Mouse (Mus musculus) ES-E14 (cell line): Measurements from ENCODE around the gene Fcgr2b.

Experiments
- CHD2 ChIP-seq: IDR thresholded peaks from 2 replicates; pipeline ENCODE4 v1.6.1; 2014; ENCODE audit warnings: mild to moderate bottlenecking, low read depth, low read length, inconsistent platforms
- HCFC1 ChIP-seq: IDR thresholded peaks from 2 replicates; pipeline ENCODE4 v1.6.1; 2012; ENCODE audit warnings: low read length, inconsistent platforms, borderline replicate concordance; ENCODE audit not compliant: insufficient read depth
- MAFK ChIP-seq: IDR thresholded peaks from 2 replicates; pipeline ENCODE4 v1.6.1; 2014; ENCODE audit warnings: mild to moderate bottlenecking, low read depth, low read length, inconsistent platforms; ENCODE audit not compliant: insufficient read depth
- ZC3H11A ChIP-seq: IDR thresholded peaks from 2 replicates; pipeline ENCODE4 v1.6.1; 2012; ENCODE audit warnings: low read depth, mild to moderate bottlenecking, inconsistent platforms, low read length, borderline replicate concordance
- ZNF384 ChIP-seq: IDR thresholded peaks from 2 replicates; pipeline ENCODE4 v1.6.1; 2012; ENCODE audit warnings: low read depth, low read length, inconsistent platforms

DNA sequence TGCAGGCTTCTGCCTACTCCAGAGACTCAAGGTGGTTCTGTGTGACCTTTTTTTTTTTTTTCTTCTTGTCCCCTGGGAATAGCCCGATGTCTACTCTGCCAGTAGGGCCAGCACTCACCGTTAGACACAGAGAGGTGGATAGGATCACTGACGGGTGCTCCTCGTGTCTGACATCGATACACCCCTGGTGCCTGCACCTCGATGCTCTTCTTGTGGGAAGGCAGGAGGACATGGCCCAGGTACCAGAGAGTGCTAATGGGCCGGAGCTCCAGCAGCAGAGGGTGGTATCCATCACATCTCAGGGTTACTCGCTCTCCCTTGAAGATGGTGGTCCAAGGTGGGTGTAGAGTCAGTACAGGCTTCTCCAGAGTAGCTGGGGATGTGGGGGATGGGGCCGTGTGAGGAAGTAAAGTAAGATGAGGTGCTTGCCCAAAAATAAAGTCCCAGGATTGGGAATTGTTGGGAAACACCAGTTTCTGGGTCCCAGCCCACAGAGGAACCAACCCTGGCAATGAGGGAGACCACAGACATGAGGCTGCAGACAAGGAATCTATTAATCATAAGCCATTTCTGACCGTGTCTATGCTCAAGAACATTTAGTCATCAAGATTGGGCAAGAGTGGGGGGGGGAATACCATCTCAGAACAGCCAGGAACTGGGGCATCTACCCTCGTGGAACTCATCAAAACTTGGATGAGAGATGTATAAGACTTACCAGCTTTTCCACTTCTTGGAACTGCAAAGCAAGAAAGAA lies 64.3 kb downstream of the Fcgr2b start:
- TF ChIP-seq MAFK (no peak), ZC3H11A (no peak), CHD2 (no peak), ZNF384 (no peak), HCFC1 (no peak)
